Mouse (Mus musculus) mouse trophoblast stem cell (cell line): ENCODE results near the gene Nat14.
"Not testable (repeated sequence)": the region's sequence is repeated elsewhere in the genome, so short reads cannot be mapped to it uniquely, and the experiment has no call there.

Experiments
- in situ Hi-C, 2 experiments: fragments of 300-500 bp; cut with MseI, MboI; formaldehyde crosslinking; loops; 2 replicates in 1 of 2; 3 replicates in 1 of 2; pipeline ENCODE4 v1.15.1; 2025

The Nat14 gene

GRCm38 (mm10) chr7:4921824-4922482, at the start of gene Nat14:
Gene Nat14, plus strand, starts transcription at chr7:4922028.
- in situ Hi-C loops, result no loop called here

- in situ Hi-C loops, result no loop called here
These were observed 45.0 kb upstream of the Nat14 start, which contains the start of gene Isoc2a for GRCm38 (mm10) chr7:4876753-4877221. Gene Isoc2a, plus strand, starts transcription at chr7:4877153.

GRCm38 (mm10) chr7:4877226-4877625, 44.6 kb upstream of the Nat14 start:
- in situ Hi-C loops, result no loop called here

GRCm38 (mm10) chr7:4878186-4878585, 43.6 kb upstream of the Nat14 start:
- in situ Hi-C loops, result no loop called here

- in situ Hi-C loops, result not testable (repeated sequence)
These were observed 42.8 kb upstream of the Nat14 start for GRCm38 (mm10) chr7:4879036-4879435.

GRCm38 (mm10) chr7:4886680-4887079, 35.1 kb upstream of the Nat14 start:
- in situ Hi-C loops, result no loop called here

- in situ Hi-C loops, result no loop called here
These were observed 26.6 kb upstream of the Nat14 start for GRCm38 (mm10) chr7:4895186-4895585.

GRCm38 (mm10) chr7:4898851-4899648, 22.8 kb upstream of the Nat14 start:
- in situ Hi-C loops, result no loop called here

GRCm38 (mm10) chr7:4899649-4900522, 21.9 kb upstream of the Nat14 start:
- in situ Hi-C loops, result no loop called here

- in situ Hi-C loops, result no loop called here
These were observed 21.3 kb upstream of the Nat14 start for GRCm38 (mm10) chr7:4900523-4900851.

- in situ Hi-C loops, result no loop called here
These were observed 20.7 kb upstream of the Nat14 start for GRCm38 (mm10) chr7:4901171-4901570.

GRCm38 (mm10) chr7:4902404-4902803, 19.4 kb upstream of the Nat14 start:
- in situ Hi-C loops, result no loop called here

GRCm38 (mm10) chr7:4906466-4906950, 15.3 kb upstream of the Nat14 start, which contains the start of gene Gm36210:
Gene Gm36210, minus strand, starts transcription at chr7:4906516.
- in situ Hi-C loops, result no loop called here

GRCm38 (mm10) chr7:4911561-4911960, 10.3 kb upstream of the Nat14 start:
- in situ Hi-C loops, result no loop called here

- in situ Hi-C loops, result no loop called here
These were observed 9.6 kb upstream of the Nat14 start for GRCm38 (mm10) chr7:4912248-4912647.

GRCm38 (mm10) chr7:4915007-4915665, 6.7 kb upstream of the Nat14 start, which contains the start of gene Zfp628:
Gene Zfp628, plus strand, starts transcription at chr7:4915217.
- in situ Hi-C loops, result no loop called here

- in situ Hi-C loops, result no loop called here
These were observed 6.0 kb upstream of the Nat14 start for GRCm38 (mm10) chr7:4915669-4916416.

- in situ Hi-C loops, result no loop called here
These were observed 4.3 kb upstream of the Nat14 start for GRCm38 (mm10) chr7:4917494-4917893.

GRCm38 (mm10) chr7:4918681-4919080, 3.1 kb upstream of the Nat14 start:
- in situ Hi-C loops, result no loop called here

GRCm38 (mm10) chr7:4919096-4919495, 2.7 kb upstream of the Nat14 start:
- in situ Hi-C loops, result no loop called here
